Mouse (Mus musculus) cerebellum, adult (tissue): ENCODE measurements at regions not wholly inside any gene's neighbourhood (a gene's known extent, or its start where the extent isn't known, plus 50 kb on each side); places are given as distances from the start of the nearest gene placed in this dataset.

Source experiments
- ATAC-seq: cut with Nextera tagmentation; 2 replicates; pipeline ENCODE4 v1.9.2; 2017; ENCODE audit warnings: mild to moderate bottlenecking, moderate library complexity, mixed read lengths; ENCODE audit not compliant: insufficient number of reproducible peaks, low FRiP score, low TSS enrichment

DNA sequence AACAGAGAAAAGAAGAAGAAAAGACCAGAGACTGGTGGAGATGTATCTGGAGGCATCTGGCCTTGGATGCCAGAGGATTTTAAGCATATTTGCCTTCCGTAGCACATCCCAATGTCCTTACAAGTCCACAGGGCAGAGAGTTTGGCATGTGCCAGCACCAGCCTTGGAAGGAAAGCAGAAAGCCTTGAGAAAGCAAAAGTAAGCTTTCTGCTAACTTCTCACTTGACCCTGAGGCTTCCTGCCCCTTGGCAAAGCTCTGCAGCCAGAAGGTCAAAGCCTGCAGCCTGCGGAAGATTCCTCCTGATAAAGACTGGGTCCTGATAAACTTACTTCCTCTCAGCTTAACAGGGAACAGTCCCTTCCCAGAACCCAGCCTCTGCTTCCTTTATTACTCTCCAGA, 268.3 kb upstream of the Prox1 start:
- no peak for ATAC-seq

DNA sequence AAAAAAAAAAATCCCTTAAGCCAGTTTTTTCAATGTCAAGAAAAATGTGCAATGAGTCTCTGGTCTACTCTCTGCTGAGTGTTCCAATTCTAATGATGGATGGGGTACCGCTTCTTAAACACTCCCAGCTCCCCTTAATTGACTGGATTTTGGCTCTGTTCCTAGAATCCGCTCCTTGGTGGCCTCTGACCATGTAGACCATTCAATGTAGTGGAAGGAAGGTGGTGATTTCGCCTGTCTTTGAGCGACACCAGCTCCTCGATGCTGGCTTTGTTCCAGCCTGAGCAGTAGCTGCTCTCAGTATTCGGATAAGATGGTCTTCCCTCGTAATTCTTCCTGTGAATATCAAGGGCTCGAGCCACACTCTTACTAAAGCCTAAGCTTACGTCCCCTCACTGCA, 252.4 kb upstream of the Prox1 start:
- ATAC-seq = no peak

DNA sequence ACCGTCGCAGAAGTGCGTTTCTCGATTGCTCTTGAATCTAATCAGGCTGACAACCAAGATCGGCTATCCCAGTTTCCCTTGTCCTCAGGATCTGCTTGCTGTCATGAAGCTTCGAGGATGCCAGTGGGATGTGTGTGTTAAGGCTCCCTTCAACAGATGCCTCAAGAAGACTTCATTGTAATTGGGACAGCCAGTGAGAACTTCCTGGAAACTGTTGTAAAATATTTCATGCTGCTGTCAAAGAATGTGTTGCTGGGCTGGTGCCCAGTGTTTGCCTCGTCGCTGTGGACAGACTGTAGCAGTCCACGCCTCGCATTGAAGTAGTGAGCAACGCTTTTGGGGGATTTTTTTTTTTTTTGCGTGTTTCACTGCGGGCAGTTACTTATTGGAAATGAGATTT, 249.2 kb upstream of the Prox1 start:
- no peak for ATAC-seq

DNA sequence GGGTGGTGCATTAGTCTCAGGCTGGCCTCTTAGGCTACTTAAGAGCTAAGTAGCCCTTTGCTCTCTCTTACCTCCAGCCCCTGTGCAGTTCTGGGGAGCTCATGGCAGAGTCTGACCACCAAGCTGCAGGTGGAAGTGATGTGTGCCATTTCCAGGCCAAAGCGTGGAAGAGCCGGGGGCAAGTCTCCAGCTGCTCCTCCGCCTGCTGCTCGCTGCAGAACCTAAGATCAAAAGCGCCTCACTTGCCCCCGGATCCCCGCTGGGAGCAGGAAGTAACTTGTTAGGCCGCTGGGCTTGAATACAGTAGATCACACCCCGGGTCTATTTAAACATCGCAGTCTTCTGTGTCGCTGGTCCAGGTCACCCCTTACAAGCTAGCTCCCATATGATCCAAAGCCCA, 246.8 kb upstream of the Prox1 start:
- no peak for ATAC-seq

DNA sequence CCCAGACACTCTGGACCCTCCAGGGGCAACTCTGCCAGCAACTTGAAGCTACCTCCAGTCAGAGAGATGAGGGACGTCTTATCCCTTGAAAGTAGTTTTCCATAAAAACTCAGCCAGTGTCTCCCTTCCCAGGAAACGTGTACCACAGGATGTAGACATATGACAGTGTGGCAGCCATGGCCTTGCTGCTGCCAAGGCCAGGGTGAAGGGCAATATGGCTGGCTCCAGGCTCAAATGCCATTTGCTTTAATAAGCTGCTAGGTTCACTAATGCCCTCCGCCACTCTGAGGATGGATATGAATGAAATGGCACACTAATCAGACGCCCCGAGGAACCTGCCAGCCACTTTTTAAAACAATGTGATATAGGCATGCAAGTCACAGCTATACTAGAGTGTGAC, 241.2 kb upstream of the Prox1 start:
- no peak for ATAC-seq

DNA sequence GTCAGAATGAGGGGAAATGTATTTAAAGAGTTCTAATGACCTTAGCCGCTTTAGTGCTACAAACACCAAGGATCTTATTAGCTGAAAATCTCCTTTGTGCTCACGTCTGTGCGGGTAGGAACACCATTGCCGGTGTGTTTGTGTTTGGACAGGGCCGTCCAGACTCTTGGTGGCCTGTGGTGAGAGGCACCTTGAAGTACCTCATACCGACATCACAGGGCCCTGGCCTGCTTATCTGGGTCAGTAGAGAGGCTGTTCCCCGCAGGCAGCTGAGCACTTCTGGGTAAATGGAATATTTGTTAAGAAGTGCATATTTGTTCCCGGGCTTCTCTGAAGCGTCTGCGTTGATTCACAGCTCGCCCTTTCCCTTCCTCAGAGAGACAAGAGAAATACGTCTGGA, 232.8 kb upstream of the Prox1 start:
- ATAC-seq = no peak

DNA sequence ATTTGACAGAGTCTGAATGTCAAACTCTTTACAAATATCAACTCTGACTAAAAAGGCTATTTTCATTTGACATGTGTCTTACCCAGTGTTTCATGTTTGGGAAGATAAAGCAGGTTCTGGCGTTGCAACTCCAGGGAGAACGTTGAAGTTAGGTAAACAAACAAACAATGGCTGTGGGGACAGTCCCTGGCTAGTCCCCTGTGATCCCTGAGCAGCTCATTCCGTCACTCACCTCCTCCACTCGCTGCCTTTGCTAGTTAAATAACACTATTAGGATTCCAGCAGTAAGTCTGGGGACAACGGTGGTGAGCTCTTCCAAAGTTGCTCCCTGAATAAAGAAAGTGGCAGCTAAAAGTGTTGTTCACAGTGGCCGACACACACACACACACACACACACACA, 227.8 kb upstream of the Prox1 start:
- ATAC-seq = no peak

DNA sequence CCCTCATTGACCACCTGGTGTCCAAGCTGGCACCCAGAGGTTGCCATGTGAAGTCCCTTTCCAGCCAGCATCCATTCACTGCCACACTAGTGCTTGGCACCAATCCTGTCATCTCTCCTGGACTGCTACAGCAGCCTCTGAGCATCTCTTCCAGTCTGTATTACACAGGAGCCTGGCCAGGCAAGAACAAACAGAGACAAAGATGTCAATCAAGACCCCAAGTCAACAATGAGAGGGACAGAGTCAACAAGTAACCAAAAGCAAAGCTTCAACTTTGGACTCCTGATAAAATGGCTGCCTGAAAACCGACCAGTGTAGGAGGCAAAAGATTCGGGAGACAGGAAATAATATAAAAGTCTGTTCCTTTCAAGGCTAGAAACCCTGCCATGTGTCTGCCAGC, 227.3 kb upstream of the Prox1 start:
- no peak for ATAC-seq

DNA sequence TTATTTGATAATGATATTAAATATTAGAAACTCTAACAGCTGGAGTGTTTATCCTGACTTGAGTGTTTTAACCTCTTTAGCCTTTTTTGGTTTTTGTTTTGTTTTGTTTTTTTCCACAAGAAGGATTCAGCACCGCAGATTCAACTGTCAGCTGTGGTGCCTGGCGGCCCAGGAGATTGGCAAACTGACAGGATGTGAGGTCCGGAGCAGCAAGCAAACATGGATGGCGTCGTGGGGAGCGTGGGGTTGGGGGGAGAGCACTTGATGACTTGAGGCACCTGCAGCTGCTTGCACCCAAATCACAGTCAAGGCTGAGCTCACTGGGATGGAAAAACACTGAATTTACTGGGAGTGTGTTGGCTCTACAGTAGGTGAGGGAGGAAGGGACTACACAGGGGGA, 222.5 kb upstream of the Prox1 start:
- no peak for ATAC-seq

DNA sequence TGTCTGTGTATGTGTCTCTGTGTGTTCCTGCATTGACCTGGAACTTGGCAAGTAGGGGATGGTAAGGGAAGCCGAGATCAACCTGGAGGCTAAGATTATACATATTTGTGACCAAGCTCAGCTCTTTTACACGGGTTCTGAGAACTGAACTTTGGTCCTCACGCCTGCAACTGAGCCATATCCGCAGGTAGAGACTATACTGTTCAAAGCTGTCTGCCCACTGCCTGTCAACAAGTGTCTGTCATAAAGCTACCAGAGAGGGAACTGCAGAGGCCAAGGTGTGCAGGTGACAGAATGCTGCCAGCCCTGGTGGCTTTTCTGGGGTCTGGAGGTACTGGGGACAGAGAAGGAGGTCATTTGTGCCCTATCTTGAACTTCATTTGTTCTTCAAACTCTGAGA, 218.3 kb upstream of the Prox1 start:
- no peak for ATAC-seq

DNA sequence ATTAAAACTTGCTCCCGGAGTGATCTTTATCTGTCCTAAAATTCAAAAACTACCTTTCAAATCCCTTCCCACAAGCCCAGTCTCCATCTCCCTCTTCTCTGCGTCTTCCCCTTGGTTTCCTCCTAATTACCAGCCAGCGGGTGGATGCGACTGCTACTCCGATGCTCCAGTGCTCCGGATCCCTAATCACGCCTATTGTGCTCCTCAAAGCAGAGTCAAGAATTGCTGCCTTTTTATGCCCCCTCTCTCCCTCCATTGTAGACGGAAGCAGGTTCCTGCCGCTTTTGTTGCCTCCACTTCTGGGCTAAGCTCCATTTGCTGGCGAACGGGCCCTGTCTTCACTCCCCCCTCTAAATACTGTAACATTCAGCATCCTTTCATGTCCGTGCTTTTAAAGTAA, 214.0 kb upstream of the Prox1 start:
- no peak for ATAC-seq

DNA sequence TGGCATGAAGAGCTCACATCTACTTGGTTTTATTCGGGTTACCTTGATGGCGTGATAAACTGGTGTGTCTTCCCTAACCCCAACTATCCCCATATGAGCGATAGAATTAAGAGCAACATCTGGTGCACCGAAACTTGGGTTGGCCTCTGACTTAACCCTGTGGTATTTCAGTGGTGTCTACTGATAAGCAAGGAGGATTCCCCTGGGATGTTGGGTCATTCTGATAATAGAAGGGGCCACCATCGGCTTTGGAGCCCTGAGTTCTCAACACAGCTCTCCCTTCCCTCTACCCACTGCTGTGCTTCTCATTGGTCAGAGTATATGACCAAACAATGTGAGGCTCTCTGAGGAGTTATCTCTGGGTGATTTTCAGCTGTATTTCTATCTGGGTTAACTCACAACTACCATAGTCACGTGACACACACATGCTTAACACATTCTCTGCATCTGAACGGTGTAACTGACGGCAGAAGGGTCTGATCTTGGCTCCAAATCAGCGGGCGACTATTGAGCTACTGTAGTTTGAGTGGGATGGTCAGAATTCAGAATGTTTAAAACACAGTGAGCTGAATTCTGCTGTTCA, 212.8 kb upstream of the Prox1 start:
- ATAC-seq = no peak

DNA sequence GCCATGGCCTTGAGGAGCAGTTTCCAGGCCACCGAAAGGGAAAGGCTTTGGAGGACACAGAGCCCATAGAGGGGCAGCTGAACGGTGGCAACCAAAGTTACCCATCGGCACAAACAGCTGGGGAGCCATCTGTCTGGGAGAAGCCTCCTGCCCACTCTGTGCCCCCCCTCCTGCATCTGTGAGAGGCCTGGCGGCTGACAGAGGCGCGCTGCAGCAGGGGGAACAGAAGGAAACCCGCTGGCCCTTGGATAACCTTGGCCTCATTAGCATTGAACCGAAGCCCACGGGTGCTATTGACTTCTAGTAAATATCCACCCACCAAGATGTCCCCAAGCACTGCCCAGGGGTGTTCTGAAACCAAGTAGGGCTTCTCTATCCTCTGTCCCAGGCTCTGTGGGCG, 209.6 kb upstream of the Prox1 start:
- no peak for ATAC-seq

DNA sequence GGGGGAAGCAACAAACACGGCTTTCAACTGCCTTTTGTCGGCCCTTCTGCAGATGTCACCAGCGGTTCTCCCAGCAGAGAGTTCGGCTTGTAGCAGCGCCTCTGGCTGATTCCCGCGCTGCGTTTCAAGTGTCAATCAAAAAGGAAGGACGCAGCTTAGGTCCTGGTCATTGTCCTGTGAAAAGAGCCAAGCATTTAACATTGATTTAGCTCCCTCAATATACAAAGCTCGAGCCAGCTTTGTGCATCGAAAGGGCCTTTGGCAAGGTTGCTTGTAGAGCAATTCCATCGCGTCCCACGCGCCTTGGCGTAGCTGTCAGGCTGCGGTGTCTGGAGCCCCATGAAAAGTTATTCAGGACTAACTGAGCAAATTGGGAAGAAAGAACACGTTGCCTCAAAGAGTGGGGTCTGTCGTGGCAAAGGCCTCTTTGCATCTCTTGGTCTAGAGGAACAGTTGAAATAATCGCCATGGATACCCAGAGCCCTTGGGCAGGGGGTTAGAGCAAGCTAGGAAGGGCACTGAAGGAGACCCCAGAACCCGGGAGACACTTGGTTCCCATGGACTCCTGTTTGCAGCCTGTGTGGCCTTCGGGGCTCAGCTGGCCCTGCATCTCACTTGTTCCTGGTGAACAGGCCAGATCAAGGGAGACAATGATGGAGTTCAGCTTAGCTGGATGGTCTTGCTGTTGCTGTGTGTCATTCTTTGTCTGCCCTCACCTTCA, 204.8 kb upstream of the Prox1 start:
- ATAC-seq = no peak

DNA sequence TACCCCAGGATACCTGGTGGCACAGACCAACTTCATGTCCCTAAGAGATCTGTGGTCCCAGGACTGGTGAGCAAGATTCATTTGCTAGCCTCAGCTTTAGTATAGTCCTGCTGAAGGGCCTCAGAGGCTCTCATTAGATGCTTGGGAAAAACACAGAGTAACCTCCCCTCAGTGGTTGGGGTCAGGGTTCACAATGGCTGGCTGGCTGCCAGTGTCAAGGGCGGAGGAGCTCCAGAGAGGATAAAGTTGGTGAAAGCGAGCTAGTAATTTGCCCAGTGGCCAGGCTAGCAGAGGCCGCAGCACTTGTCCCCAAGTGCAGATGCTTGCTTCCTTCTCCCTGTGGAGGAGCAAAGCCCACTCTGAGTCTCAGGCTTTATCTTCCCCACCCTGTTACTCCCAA, 203.8 kb upstream of the Prox1 start:
- ATAC-seq = no peak

DNA sequence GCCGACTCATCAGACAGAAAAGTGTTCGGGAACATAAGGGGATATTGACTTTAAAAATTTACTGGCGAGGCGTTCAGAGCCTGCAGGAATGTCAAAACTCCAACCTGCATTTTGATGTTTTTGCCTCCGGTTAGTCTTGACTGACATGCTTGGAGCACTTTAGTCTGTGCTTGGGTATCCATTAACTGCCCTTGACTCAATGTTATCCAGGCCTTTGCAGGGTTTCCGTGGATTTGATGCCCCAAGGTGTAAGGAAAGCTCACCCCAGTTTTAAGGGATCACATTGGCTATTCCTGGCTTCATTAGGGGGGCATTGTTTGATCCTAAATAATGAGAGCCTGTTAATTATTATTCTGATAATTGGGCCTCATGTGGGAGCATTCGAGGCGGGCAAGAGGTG, 196.1 kb upstream of the Prox1 start:
- ATAC-seq = no peak

DNA sequence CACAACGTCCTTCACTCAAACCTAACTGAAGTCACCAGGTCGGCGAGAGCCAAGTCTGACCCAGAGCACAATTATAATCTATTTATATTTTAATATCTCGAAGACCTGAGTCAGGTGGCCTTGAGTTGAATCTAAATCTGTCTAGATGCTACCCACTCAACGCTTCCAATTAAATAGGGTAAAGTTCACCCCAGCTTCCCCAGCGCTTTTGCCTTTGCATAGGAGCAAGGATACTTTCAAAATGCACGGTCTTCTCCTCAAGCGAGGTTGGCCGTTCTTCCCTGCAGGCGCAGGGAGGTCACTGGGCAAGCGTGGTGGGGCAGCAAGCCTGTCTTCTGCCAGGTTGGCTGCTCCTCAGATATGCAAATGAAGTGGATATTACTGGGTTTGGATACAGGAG, 194.6 kb upstream of the Prox1 start:
- no peak for ATAC-seq

DNA sequence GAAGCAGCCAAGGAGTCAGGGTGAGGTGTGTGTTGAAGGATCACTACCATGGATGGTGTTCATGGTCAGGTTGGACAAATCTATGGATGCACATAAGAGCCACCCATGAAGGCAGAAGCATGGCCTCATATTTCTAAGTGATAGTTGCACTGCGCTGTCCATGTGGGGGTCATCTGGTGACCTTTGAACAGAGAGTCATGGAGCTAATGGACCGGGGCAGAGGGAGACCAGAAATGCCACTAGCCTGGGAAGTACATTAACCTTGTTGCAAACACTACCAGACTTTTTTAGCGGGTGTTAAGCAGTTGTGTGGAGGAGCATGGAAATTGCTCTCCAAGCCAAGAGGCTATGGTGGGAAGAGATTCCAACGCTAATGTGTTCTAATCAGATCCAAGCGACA, 190.1 kb upstream of the Prox1 start:
- ATAC-seq = no peak

DNA sequence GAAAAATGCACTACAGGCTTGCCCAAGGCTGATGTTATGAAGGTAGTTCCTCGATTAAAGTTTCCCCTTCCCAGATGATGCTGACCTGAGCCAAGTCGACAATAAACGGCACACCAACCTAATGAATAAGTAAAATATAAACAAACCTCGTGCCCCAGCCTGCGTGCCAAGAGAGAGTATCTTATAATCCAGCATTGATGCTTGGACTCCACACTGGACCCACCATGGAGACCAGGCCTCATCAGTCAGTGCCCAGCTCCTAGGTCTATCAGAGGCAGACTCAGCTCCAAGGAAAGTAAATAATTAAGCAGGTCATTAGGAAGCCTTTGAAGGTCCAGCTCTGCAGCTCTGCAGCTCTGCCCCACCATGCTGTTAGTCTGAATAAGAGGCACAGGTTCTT, 187.3 kb upstream of the Prox1 start:
- ATAC-seq = no peak

DNA sequence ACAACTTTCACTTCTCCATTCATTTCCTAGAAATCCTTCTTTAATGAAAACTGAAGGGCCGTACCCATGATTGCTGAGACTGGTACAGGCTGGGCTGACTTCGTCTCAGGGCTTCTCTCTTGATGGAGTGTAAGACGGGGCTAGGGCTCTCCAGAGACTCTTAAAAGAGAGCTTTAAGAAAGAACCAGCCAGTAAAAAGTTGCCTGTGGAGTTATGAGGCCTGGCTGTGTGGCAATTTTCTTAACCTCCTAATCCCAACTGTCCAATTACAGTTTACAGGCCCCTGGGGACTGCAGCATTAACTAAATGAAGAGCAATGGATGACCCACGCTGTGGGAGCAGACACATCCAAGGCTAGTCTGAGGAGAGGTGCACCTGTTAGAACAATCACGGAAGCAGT, 177.1 kb upstream of the Prox1 start:
- no peak for ATAC-seq

DNA sequence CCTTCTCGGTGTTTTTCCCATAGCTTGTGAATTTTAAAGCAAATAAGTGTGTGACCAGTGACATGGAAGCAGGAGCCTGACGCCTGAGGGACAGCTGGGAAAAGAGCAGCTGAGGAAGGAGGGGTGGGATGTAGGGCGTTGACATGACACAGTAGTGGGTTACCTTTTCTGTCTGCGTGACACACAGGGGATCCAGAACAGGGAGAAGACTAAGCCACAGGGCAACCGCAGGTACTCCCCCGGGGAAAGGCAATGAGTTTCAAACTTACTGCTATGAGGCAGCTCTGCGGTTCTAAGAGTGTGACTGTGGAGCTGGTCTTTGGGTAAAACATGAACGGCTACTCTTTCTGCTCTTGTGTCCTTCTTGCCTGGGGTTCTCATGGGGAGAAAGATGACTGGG, 170.2 kb upstream of the Prox1 start:
- ATAC-seq = no peak

DNA sequence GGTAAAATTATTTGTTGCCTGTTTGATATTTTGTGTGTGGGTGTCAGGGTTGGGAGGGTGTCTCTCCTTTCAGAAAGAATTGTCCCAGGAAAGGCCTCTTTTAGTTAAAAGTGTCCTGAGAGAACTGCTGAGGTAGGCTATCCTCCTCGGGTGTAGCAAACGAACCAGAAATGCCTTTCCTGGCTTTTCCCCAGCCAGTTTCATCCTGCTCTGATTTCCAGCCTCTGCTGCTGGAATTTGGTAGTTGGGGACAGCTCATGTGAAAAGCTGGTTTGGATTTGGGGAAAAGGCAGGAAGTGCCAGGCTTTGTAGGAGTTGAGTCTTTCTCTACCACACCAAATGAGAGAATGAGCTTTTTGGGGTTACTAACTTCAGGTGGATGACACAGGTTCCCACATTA, 164.0 kb upstream of the Prox1 start:
- ATAC-seq = no peak

DNA sequence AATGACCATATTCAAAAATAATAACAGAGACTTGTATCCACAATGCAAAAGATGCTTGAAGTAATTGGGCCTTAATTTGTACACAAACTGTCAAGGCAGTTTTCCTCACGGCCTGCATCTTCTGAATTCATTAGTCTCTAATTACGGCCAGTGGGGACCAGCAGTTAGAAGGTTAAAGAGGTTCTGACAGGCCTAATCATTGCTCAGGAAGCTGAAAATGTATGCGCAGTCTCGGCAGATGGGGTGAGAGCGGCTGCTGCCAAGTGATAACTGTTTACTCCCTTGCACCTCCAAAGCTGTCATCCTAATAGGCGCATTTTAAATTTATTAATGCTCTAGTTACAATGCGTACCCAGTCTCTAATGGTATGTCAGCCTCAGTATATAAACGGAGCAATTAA, 163.5 kb upstream of the Prox1 start:
- no peak for ATAC-seq
